Mouse (Mus musculus) right cerebral cortex, postnatal 4 days (tissue): ENCODE results near the gene Cygb.

Experiments
- DNase-seq: peaks from one replicate; pipeline ENCODE4 v3.0.0-alpha.2; 2022

Cygb gene

GRCm38 (mm10) chr11:116630171-116630965 lies 23.7 kb downstream of the Cygb start:
- no peak for DNase-seq

DNA sequence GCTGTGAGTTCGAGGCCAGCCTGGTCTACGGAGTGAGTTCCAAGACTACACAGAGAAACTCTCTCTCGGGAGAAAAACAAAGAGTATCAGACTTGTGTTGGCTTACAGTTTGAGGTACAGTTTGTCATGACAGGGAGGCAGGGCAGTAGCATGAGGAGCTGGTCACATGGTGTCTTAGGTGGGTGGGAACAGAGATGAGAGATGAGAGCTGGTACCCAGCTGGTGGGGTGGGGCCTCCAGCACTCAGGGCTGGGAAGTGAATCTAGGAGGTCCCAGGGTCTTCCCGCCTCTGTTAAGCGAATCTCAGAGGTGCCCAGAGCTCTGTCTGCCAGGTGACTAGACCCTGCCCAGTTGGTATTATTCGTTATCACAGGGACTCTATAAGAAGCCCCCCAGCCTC lies 24.6 kb downstream of the Cygb start:
- no peak for DNase-seq

DNA sequence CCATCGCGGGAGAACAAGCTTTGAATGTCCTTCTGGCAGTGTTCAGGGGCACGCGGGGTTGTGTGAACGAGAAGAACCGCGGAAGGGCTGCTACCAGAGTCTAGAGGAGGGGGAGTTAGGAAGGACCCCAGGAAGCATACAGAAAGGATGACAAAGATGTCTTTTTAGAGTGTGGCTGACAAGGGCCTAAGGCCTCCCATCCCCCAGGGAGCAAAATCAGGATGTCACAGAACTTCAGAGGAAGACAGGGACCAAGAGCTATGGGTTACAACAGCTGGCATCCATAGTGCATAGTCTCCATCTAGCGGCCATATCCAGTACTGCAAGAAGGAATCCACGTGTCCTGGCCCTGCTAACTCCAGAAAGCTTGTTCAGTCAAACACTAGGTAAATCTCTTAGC lies 25.4 kb downstream of the Cygb start:
- peak; percentile 87 for DNase-seq

DNA sequence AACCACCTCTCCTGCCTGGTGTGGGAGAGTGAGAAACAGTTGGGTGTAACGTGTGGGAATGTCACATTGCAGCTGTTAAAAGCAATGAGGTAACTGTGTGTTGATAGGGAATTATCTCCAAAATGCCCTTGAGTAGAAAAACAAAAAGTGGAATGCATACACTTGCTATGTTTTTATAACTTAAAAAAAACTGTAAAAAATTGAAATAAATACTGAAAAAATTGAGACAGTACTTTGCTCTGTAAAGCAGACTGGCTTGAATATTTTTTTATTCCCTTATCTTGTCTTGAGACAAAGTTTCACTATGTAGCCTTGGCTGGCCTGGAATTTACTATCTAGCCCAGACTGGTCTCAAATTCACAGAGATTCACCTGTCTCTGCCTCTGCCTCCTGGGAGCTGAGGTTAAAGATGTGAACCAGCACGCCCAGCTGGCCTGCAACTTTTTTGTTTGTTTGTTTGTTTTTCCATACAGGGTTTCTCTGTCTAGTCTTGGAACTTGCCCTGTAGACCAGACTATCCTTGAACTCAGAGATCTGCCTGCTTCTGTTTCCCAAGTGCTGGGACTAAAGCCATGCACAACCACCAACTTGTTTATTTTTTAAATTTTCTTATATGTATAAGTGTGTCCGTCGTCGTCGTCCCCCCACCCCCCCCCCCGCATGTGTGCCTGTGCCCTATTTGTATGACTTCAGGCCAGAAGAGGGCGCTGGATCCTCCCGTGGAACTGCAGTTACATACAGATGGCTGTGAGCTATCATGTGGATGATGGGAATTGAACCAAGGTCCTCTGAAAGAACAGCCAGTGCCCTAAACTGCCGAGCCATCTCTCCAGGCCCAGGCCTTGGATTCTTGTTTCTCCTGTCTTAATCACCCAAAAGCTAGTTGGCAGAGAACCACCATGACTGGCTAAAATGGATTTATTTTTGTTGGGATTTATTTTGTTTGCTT lies 26.8 kb downstream of the Cygb start:
- peak; percentile 50 for DNase-seq

- no peak for DNase-seq
Observed at GRCm38 (mm10) chr11:116626299-116627071, 27.6 kb downstream of the Cygb start, which contains the start of gene Rhbdf2. Gene Rhbdf2 (minus strand): TSS chr11:116627019.

DNA sequence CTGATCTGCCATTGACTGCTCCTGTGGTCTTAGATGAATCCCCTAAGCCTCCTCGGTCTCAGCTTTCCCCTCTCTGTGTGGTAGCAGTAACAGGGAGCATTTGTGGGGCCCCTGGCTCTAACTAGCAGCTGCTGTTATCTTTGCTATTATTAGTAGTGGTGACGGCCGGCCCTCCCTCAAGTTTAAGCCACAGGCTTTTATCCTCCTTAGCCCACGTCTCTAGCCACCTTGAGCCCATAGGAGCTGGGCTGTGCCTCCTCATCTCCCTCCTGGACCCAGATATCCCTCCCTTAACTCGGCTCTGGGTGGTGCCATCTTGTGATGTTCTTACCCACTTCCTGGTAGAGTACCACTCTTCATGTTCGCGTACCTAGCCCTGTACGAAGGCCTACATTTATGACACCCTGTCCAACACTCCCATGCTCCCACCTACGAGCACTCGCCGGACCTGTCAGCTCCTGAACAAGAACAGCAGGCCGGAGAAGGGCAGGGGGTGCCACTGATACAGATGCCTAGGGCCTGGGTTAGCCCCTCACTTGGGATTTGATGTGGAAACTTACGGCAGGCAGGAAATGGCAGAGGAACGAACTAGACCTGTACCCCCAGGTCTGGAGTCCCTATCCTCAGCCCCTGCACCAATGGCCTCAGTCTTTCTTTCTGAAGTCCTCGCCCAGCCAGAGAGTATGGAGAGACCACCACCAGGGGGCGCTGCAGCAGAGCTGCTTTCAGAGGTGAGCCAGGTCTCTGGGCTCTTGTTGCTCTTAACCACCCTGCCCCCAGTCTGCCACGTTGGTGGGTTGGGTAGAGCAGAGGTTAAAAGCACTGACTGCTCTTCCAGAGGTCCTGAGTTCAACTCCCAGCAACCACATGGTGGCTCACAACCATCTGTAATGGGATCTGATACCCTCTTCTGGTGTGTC lies 28.8 kb downstream of the Cygb start:
- peak; percentile 60 for DNase-seq

GRCm38 (mm10) chr11:116624131-116624832 lies 29.8 kb downstream of the Cygb start:
- peak; percentile 34 for DNase-seq

GRCm38 (mm10) chr11:116623281-116624124 lies 30.6 kb downstream of the Cygb start:
- no peak for DNase-seq

DNA sequence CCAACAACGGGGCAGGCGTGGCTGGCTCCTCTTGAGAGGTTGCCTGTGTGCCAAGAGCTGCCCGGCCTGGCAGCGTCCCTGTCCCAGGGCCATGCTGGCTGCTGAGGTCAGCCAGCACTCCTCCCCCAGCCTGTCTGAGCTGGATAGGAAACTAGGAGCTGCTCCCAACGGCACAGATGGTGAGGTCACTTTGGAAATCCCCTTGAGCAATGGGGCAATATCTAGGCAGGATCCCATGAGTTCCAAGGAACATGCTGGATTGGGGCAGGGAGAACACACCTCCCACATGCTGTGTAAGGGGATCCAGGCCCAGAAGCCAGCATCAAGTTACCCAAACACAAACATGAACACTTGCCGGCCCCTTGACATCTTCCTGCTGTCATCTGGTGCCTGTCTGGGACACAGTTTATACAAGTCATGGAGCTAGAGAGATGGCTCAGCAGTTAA lies 32.8 kb downstream of the Cygb start:
- peak; percentile 18 for DNase-seq

DNA sequence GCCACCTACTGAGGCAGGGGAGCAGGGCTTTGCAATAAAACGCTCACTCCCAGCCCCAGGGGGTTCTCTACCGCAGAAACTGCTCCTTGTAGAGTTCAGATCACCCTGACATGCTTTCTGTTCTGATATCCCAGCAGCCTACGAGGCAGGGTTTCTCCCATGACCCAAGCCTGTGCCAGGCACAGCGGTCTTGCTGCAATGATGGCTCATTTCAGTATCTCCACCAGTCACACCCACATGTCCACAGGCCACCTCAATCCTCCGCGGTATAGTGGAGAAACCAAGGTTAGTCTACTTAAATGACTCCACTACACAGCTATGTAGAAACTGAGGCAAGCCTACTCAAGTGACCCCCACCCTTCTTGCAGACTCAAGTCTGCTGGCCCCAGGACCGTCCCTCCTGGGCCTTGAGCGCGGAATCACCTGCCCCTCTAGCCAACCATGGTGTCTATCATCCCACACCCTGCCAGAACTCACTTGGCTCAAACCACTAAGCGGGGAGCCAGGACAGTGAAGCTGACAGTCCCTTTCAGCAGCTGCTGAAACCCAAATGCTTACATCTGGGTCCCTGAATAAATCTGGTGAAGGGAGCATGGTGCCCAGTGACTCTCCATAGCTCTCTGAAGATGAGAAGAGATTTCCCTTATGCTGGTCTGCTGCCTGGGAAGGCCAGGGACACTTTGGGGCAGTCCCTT lies 33.4 kb downstream of the Cygb start:
- DNase-seq, result no peak

DNA sequence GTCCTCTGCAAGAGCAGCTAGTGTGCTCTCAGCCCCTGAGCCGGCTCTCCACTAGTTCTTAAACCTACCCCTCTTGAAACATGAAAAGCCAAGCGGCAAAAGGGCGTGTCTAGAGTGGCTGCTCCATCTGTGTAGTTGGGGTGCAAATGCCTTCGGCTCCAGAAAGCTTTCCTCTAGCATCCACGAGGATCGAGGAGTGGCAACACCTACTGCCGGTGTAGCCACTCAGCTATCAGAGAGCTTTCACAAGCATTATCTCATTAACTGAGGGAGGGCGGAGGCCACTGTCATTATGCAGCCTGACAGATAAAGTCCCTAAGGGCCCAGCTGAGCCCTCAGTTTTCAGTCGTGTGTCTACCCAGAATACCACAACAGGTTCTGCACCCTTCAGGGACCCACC lies 34.0 kb downstream of the Cygb start:
- no peak for DNase-seq

DNA sequence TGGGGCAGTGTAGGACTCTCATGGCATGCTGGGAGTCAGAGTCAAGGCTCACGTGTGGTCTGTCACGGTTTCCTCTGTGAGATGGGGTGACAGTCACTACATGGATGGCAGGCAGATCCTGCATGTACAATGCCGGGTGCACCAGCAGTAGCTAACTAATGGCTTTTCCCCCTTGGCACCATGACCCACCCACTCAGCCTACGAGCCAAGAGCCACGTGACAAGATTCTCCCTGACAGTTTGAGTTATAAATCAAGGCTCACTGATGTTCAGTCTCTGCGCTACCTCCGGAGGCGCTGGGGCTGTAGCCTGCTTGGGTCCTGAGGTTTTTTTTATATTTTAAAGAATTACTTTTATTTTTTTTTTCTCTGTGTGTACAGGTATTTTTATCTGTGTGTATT lies 34.6 kb downstream of the Cygb start:
- DNase-seq, result no peak

GRCm38 (mm10) chr11:116619156-116619555 lies 35.0 kb downstream of the Cygb start:
- no peak for DNase-seq

- no peak for DNase-seq
Observed at GRCm38 (mm10) chr11:116618666-116619065, 35.4 kb downstream of the Cygb start.

- DNase-seq, result no peak
Observed at GRCm38 (mm10) chr11:116617641-116618040, 36.5 kb downstream of the Cygb start.

DNA sequence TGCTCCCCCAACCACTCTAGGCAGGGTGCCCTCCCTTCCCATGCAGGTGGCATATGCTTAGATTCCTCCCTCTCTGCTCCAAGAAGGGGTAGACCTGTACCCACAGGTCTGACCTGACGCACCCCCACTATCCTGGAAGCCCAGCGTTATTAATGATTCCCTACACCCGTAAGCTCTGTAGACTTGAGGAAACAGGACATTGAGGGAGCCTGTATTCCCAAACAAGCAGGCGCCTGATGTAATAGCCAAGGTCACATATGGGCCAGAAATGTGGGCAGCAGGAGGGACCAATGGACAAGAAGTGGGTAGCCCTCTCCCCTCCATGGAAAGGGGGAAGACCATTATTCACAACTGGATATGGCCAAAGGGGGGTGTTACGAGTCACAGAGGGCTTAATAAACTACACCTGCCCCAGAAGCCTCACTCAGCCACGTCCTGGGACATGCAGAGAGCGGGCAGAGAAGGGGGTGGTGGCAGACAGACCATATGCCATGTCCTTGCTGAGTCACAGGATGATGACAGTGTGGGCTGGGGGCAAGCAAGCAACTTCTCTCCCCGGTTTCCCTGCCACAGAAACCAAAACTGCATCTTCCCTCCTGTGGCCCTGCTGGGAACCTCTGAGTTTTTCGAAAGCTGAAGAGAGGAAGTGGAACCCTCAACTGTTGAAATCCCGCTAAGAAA lies 37.5 kb downstream of the Cygb start:
- DNase-seq, result no peak

DNA sequence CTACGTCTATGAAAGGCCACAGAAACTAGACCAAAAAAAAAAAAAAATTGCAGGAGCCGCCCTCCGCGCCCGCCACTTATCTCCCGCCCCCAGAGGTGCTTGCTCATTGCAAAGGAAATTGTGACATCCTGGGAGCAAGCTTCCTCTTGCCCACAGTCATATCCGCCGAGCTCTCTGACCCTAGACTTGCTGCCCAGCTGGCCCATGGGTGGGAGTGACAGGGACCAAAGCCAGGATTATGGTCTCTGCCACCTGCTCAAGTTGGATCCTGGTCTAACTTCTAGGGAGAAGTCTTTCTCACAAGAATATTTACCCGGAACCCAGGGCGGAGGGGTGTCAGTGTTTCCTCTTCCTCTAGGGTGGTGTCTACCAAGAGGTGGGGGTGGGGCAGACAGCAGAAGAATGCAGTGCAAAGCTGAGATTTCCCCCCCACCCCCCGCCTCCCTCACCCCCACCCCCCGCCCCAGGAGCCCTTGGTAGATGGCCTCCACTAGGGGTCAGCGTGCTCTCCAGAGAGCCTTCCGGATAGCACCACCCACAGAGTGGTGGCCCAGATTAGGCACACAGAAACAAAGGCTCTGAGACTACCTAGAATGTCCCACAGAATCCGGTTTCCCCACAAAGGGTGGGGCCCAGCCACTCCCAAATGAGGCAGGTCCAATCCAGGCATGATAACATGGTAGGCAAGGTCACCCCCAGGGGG lies 38.2 kb downstream of the Cygb start:
- no peak for DNase-seq

DNA sequence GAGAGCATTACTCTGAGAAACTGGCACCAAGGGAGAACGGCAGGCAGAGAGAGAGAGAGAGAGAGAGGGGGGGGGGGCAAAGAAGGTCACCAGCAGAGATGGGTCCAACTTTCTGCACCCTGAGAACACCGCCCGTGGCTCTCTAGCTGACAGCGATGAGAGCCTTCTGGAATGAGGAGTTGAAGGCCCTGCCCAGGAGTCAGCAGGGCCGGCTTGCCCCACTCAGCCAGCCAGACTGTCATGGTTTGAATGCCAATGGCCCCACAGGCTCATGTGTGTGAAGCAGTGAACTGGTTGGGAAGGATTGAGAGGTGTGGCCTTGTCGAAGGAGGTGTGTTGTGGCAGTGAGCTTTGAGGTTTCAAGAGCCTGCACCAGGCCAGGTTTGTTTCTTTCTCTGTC lies 40.9 kb downstream of the Cygb start:
- no peak for DNase-seq
